Mouse (Mus musculus) MEL (cell line): ENCODE measurements around the gene Gtf2h5. TPM values are rescaled to one million over a fixed set of nuclear protein-coding genes. Genes with fewer than 3 reads are reported as not detected.

Experiments
- DNase-seq: peaks from one replicate; pipeline ENCODE4 v3.0.0; 2011; ENCODE audit warnings: low read depth, low spot score
- H3K27ac ChIP-seq: 2 replicates; pipeline ENCODE4 v1.5.1; 2012; ENCODE audit warnings: low read depth, mild to moderate bottlenecking, control low read depth, low read length, moderate library complexity; ENCODE audit not compliant: control insufficient read depth
- H3K27me3 ChIP-seq, 2 experiments: fragments of 150-350 bp in 1 of 2; sonication (generic) in 1 of 2; 2 replicates each; pipeline ENCODE4 v1.6.1; 2012; ENCODE audit warnings: low read length in 2 of 2, mild to moderate bottlenecking in 2 of 2, improper control_type of control experiment in 1 of 2, moderate library complexity in 1 of 2; ENCODE audit not compliant: insufficient read depth in 2 of 2, control insufficient read depth in 1 of 2
- H3K36me3 ChIP-seq, 2 experiments: 2 replicates each; pipeline ENCODE4 v1.6.1; 2012 to 2014; ENCODE audit warnings: low read length in 2 of 2, improper control_type of control experiment in 1 of 2, inconsistent platforms in 1 of 2, mild to moderate bottlenecking in 1 of 2; ENCODE audit not compliant: insufficient read depth in 2 of 2, control insufficient read depth in 1 of 2
- H3K4me1 ChIP-seq, 2 experiments: fragments of 150-350 bp in 1 of 2; sonication (generic) in 1 of 2; 2 replicates each; pipeline ENCODE4 v1.6.1; 2012; ENCODE audit warnings: low read length in 2 of 2, improper control_type of control experiment in 1 of 2, mild to moderate bottlenecking in 1 of 2; ENCODE audit not compliant: insufficient read depth in 2 of 2, control insufficient read depth in 1 of 2
- H3K4me3 ChIP-seq, 2 experiments: fragments of 150-350 bp in 1 of 2; sonication (generic) in 1 of 2; 2 replicates each; pipeline ENCODE4 v1.5.1; 2012; ENCODE audit warnings: low read depth in 2 of 2, low read length in 2 of 2, mild to moderate bottlenecking in 2 of 2, moderate library complexity in 2 of 2, control low read depth in 1 of 2, improper control_type of control experiment in 1 of 2; ENCODE audit not compliant: control insufficient read depth in 1 of 2, insufficient read depth in 1 of 2
- H3K79me2 ChIP-seq: 2 replicates; pipeline ENCODE4 v1.6.1; 2012; ENCODE audit warnings: mild to moderate bottlenecking, low read length, moderate library complexity; ENCODE audit not compliant: control insufficient read depth, poor library complexity, insufficient read depth
- H3K9ac ChIP-seq: 2 replicates; pipeline ENCODE4 v1.6.1; 2012; ENCODE audit warnings: low read depth, mild to moderate bottlenecking, control low read depth, low read length, moderate library complexity; ENCODE audit not compliant: control insufficient read depth, poor library complexity, severe bottlenecking
- H3K9me3 ChIP-seq: fragments of 150-350 bp; sonication (generic); replicated peaks from 2 replicates; pipeline ENCODE4 v1.6.1; 2012; ENCODE audit warnings: mild to moderate bottlenecking, low read length, improper control_type of control experiment, moderate library complexity; ENCODE audit not compliant: insufficient read depth
- CHD1 ChIP-seq: IDR thresholded peaks from 2 replicates; pipeline ENCODE4 v1.6.1; 2012; ENCODE audit warnings: low read depth, mild to moderate bottlenecking, inconsistent platforms, low read length, improper control_type of control experiment
- CHD2 ChIP-seq: IDR thresholded peaks from 2 replicates; pipeline ENCODE4 v1.6.1; 2011; ENCODE audit warnings: low read length, improper control_type of control experiment
- E2F4 ChIP-seq: IDR thresholded peaks from 2 replicates; pipeline ENCODE4 v1.6.1; 2011; ENCODE audit warnings: low read depth, low read length, improper control_type of control experiment, borderline replicate concordance
- ETS1 ChIP-seq: IDR thresholded peaks from 2 replicates; pipeline ENCODE4 v1.6.1; 2012; ENCODE audit warnings: low read depth, mild to moderate bottlenecking, inconsistent platforms, low read length, improper control_type of control experiment, moderate library complexity
- GABPA ChIP-seq: IDR thresholded peaks from 2 replicates; pipeline ENCODE4 v1.6.1; 2012; ENCODE audit warnings: low read depth, mild to moderate bottlenecking, inconsistent platforms, low read length, improper control_type of control experiment, moderate library complexity
- HCFC1 ChIP-seq: IDR thresholded peaks from 2 replicates; pipeline ENCODE4 v1.6.1; 2012; ENCODE audit warnings: low read depth, mild to moderate bottlenecking, inconsistent platforms, low read length, improper control_type of control experiment, moderate library complexity
- KAT2A ChIP-seq: conservative IDR thresholded peaks from 2 replicates; pipeline ENCODE4 v1.6.1; 2012; ENCODE audit warnings: low read depth, low read length, improper control_type of control experiment, inconsistent platforms
- MAFK ChIP-seq: IDR thresholded peaks from 2 replicates; pipeline ENCODE4 v1.6.1; 2011; ENCODE audit warnings: low read depth, mild to moderate bottlenecking, low read length, improper control_type of control experiment, borderline replicate concordance
- MAX ChIP-seq: IDR thresholded peaks from 2 replicates; pipeline ENCODE4 v1.6.1; 2011; ENCODE audit warnings: low read length, improper control_type of control experiment
- MEF2A ChIP-seq: IDR thresholded peaks from 2 replicates; pipeline ENCODE4 v1.6.1; 2014; ENCODE audit warnings: low read depth, mild to moderate bottlenecking, inconsistent platforms, low read length, improper control_type of control experiment; ENCODE audit not compliant: poor library complexity, insufficient replicate concordance, severe bottlenecking; ENCODE audit errors: extremely low read depth
- NRF1 ChIP-seq: IDR thresholded peaks from 2 replicates; pipeline ENCODE4 v1.6.1; 2014; ENCODE audit warnings: low read depth, mild to moderate bottlenecking, inconsistent platforms, low read length, improper control_type of control experiment, moderate library complexity; ENCODE audit not compliant: poor library complexity, insufficient read depth, severe bottlenecking
- POLR2A ChIP-seq, 2 experiments: IDR thresholded peaks; 2 replicates each; pipeline ENCODE4 v1.6.1; 2011 to 2012; ENCODE audit warnings: low read length in 2 of 2, mild to moderate bottlenecking in 2 of 2, control low read depth in 1 of 2, improper control_type of control experiment in 1 of 2, low read depth in 1 of 2, moderate library complexity in 1 of 2; ENCODE audit not compliant: control insufficient read depth in 1 of 2, insufficient read depth in 1 of 2, poor library complexity in 1 of 2
- SMC3 ChIP-seq: IDR thresholded peaks from 2 replicates; pipeline ENCODE4 v1.6.1; 2011; ENCODE audit warnings: low read depth, low read length, improper control_type of control experiment
- TAL1 ChIP-seq: IDR thresholded peaks from 2 replicates; pipeline ENCODE4 v1.6.1; 2012; ENCODE audit warnings: mild to moderate bottlenecking, inconsistent platforms, low read length, moderate library complexity, mixed read lengths
- TCF12 ChIP-seq: IDR thresholded peaks from 2 replicates; pipeline ENCODE4 v1.6.1; 2014; ENCODE audit warnings: low read depth, mild to moderate bottlenecking, inconsistent platforms, low read length, improper control_type of control experiment, moderate library complexity
- ZC3H11A ChIP-seq: IDR thresholded peaks from 2 replicates; pipeline ENCODE4 v1.6.1; 2012; ENCODE audit warnings: low read depth, mild to moderate bottlenecking, inconsistent platforms, low read length, improper control_type of control experiment
- ZMIZ1 ChIP-seq: IDR thresholded peaks from 2 replicates; pipeline ENCODE4 v1.6.1; 2012; ENCODE audit warnings: low read depth, mild to moderate bottlenecking, inconsistent platforms, low read length, improper control_type of control experiment, moderate library complexity
- polyA plus RNA-seq, 2 experiments: library from polyadenylated mRNA; stranded (reverse) in 1 of 2; unstranded in 1 of 2; fragments of >175 nt in 1 of 2; fragments of >200 nt in 1 of 2; gene quantifications; 2 replicates each; pipeline versions ENCODE4 v1.2.1 to v1.2.4; 2012; ENCODE audit warnings: low replicate concordance in 2 of 2, low read depth in 1 of 2; ENCODE audit not compliant: insufficient read length in 2 of 2, insufficient read depth in 1 of 2, missing spikeins in 1 of 2
- total RNA-seq: library from RNA; depleted of rRNA; stranded (reverse); fragments of 300-350 nt; gene quantifications from 2 replicates; pipeline ENCODE4 v1.2.3, GENCODE M21; 2012

Gene Gtf2h5
- total and polyA plus RNA-seq, 3 experiments: 78.3 to 90.9 TPM; not detected in 1

GRCm38 (mm10) chr17:6079287-6080122, at the start of gene Gtf2h5, which contains the start of gene Serac1 (continued):
- TF ChIP-seq ZC3H11A (0 out of 2 replicates have a peak, but pooled peaks have one; percentile 17), SMC3 (no peak), ETS1 (0 out of 2 replicates have a peak, but pooled peaks have one; percentile 33), E2F4 (no peak), TAL1 (no peak)

- no peak for DNase-seq
Measured at GRCm38 (mm10) chr17:6035661-6036060, 43.9 kb upstream of the Gtf2h5 start.

GRCm38 (mm10) chr17:6036458-6036857, 43.1 kb upstream of the Gtf2h5 start:
- Histone ChIP-seq H3K4me3 (no peak overlapping the region), H3K79me2 (no peaks in the 10 kb centered on the region), H3K36me3 (no peaks in the 10 kb centered on the region), H3K27me3 (no peaks in the 10 kb centered on the region), H3K27ac (no peak overlapping the region), H3K9me3 (no peaks in the 10 kb centered on the region), H3K4me1 (peaks cover 2% of the 10 kb centered on the region in 2 experiments; a peak in 2 of 4 replicates), H3K9ac (no peak overlapping the region)
- TF ChIP-seq E2F4 (no peak), TCF12 (no peak), MAX (no peak), CHD1 (no peak), ZMIZ1 (no peak), CHD2 (no peak), NRF1 (no peak), GABPA (no peak), MAFK (no peak), KAT2A (no peak), POLR2A (IDR thresholded peaks at IDR 0.05; ENCODE audit: control insufficient read depth in 1 of 2, insufficient read depth in 1 of 2, low read depth in 1 of 2, low read length in 2 of 2, poor library complexity in 1 of 2) (no peak), HCFC1 (no peak)
- no peak for DNase-seq

More at GRCm38 (mm10) chr17:6035661-6036060, 43.9 kb upstream of the Gtf2h5 start:
- Histone ChIP-seq H3K4me3 (no peak overlapping the region), H3K9me3 (no peaks in the 10 kb centered on the region), H3K36me3 (no peaks in the 10 kb centered on the region), H3K4me1 (peaks cover 2% of the 10 kb centered on the region in 2 experiments; a peak in 2 of 4 replicates), H3K27me3 (no peaks in the 10 kb centered on the region), H3K9ac (no peak overlapping the region), H3K79me2 (no peaks in the 10 kb centered on the region), H3K27ac (no peak overlapping the region)
- no peak for TF ChIP-seq POLR2A (IDR thresholded peaks at IDR 0.05; ENCODE audit: control insufficient read depth in 1 of 2, insufficient read depth in 1 of 2, low read depth in 1 of 2, low read length in 2 of 2, poor library complexity in 1 of 2)
- TF ChIP-seq HCFC1: no peak
- TF ChIP-seq ZC3H11A: no peak
- TF ChIP-seq KAT2A: no peak
- no peak for TF ChIP-seq CHD2
- TF ChIP-seq E2F4: no peak
- TF ChIP-seq GABPA: no peak
- TF ChIP-seq MEF2A: no peak
